Mouse (Mus musculus): ENCODE measurements around the gene Olfr90.

DNA sequence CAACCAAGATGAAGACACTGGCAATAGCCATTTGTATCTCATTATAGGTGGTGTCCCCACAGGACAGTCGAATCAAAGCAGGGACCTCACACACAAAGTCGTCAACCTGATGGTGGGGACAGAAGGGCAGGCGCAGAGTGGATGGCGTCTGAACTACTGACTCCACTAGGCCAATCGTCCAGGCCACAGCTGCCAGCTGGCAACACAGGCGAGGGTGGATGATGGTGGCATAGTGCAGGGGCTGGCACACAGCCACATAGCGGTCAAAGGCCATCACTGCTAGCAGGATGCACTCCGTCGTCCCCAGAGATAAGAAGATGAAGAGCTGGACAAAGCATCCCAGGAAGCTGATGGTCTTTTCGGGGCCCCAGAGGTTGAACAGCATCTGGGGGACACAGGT lies 2.8 kb downstream of the Olfr90 start:
- TF ChIP-seq CTCF (IDR thresholded peaks at IDR 0.05; ENCODE audit: control insufficient read depth, insufficient read depth, insufficient read length) (no peak), MYOD1 (IDR thresholded peaks at IDR 0.05; ENCODE audit: control insufficient read depth, insufficient read length, low read depth) (no peak), MYOG (IDR thresholded peaks at IDR 0.05; ENCODE audit: control insufficient read depth, extremely low read depth, insufficient read length) (no peak), USF1 (IDR thresholded peaks at IDR 0.05; ENCODE audit: low read depth) (no peak), CEBPB (IDR thresholded peaks at IDR 0.05; ENCODE audit: low read depth) (no peak)

Data from C2C12 (cell line).